Mouse (Mus musculus): Measurements from ENCODE around the gene Rab43.

DNA sequence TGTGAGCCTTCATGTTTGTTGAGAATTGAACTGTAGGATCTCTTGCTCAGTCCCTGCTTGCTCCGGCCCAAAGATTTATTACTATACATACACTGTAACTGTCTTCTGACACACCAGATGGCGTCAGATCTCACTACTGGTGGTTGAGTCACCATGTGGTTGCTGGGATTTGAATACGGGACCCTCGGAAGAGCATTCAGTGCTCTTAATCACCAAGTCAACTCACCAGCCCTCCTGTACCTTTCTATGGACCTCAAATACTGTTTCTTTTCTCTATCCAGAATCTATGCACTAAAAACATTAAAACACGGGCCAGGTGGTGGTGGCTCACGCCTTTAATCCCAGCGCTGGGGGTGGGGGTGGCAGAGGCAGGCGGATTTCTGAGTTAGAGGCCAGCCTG is 29.7 kb upstream of the Rab43 start:
- no peak for TF ChIP-seq POLR2A (IDR thresholded peaks at IDR 0.05; ENCODE audit: borderline replicate concordance, extremely low read depth, low read depth, low read length)
- TF ChIP-seq CTCF (IDR thresholded peaks at IDR 0.05; ENCODE audit: insufficient read depth, low read length) = no peak
